ENCODE assay signal across 29 mouse cellular contexts in the genomic region with DNA sequence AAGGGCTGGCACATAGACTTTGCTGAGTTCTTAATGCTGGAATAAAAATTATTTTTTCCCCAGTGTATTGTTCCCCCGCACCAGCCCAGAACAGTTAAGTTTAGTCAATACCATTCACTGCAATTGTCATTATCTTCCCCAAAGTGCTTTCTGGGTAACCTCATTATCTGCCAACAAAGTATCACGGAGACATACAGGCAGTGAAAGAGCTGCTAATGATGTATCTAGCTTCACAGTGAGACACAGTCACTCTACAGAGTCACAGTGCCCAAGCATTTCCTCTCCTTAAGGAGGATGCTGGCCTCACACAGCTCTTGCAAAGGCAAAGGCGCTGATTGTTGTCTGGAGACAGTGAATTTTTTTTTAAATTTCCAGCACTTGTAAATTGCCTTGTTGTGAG.
DNase-seq lines count a peak whose midpoint lies in the region; ATAC-seq and TF ChIP-seq lines count a peak whose summit lies in the region.
"Had no signal": no experiment of that assay in that cellular context is flagged by ENCODE, and none has a peak within 500 bp of the region (broad histone marks: within the 10 kb centered on the region; RNA-seq: fewer than 3 reads in every experiment).

No protein-coding gene starts in this region.

- no peaks in the 10 kb centered on the region for H3K9me3 ChIP-seq in forebrain, postnatal 0 days (ENCODE audit: low read length)
- H3K9me3 ChIP-seq in forebrain, embryonic 12.5 days = no peaks in the 10 kb centered on the region
- H3K9me3 ChIP-seq in kidney, embryonic 14.5 days (ENCODE audit: control insufficient read depth, low read length) = no peaks in the 10 kb centered on the region
- H3K9me3 ChIP-seq: embryonic facial prominence, embryonic 10.5 days; embryonic facial prominence, embryonic 15.5 days; heart, embryonic 13.5 days; kidney, embryonic 15.5 days; limb, embryonic 12.5 days; liver, embryonic 15.5 days; lung, embryonic 15.5 days; midbrain, embryonic 12.5 days had no signal

- no peaks in the 10 kb centered on the region for H3K36me3 ChIP-seq in forebrain, postnatal 0 days (ENCODE audit: insufficient read depth)
- H3K36me3 ChIP-seq in forebrain, embryonic 12.5 days (replicated peaks) = 0 out of 2 replicates have a peak, but pooled peaks cover 2% of the 10 kb centered on the region
- H3K36me3 ChIP-seq in kidney, embryonic 14.5 days (ENCODE audit: control insufficient read depth, insufficient read depth, low read length) = no peaks in the 10 kb centered on the region
- H3K36me3 ChIP-seq: embryonic facial prominence, embryonic 15.5 days; kidney, embryonic 15.5 days; limb, embryonic 12.5 days; liver, embryonic 15.5 days; lung, embryonic 15.5 days; midbrain, embryonic 12.5 days had no signal

- H3K27me3 ChIP-seq in forebrain, postnatal 0 days (ENCODE audit: insufficient read depth, low read length) = no peaks in the 10 kb centered on the region
- no peaks in the 10 kb centered on the region for H3K27me3 ChIP-seq in forebrain, embryonic 12.5 days
- H3K27me3 ChIP-seq in kidney, embryonic 14.5 days (ENCODE audit: control insufficient read depth, insufficient read depth, low read length) = no peaks in the 10 kb centered on the region
- H3K27me3 ChIP-seq: embryonic facial prominence, embryonic 15.5 days; heart, embryonic 13.5 days; limb, embryonic 12.5 days; liver, embryonic 15.5 days; lung, embryonic 15.5 days; midbrain, embryonic 12.5 days had no signal

- WGBS in forebrain, postnatal 0 days = 61% methylated on average over 3 of the region's 3 CpGs
- WGBS in forebrain, embryonic 12.5 days = 67% methylated on average over 3 of the region's 3 CpGs
- WGBS in kidney, embryonic 14.5 days = 80% methylated on average over 3 of the region's 3 CpGs

- H3K4me1 ChIP-seq in forebrain, postnatal 0 days (ENCODE audit: insufficient read depth) = no peaks in the 10 kb centered on the region
- H3K4me1 ChIP-seq in forebrain, embryonic 12.5 days = no peaks in the 10 kb centered on the region
- H3K4me1 ChIP-seq in kidney, embryonic 14.5 days (ENCODE audit: control insufficient read depth, insufficient read depth, low read length) = no peaks in the 10 kb centered on the region
- H3K4me1 ChIP-seq: embryonic facial prominence, embryonic 10.5 days; embryonic facial prominence, embryonic 15.5 days; heart, embryonic 13.5 days; kidney, embryonic 15.5 days; limb, embryonic 12.5 days; liver, embryonic 15.5 days; lung, embryonic 15.5 days; midbrain, embryonic 12.5 days had no signal

- TF ChIP-seq CTCF in forebrain, postnatal 0 days (IDR thresholded peaks at IDR 0.05; ENCODE audit: low read depth) = no peak

- no peak overlapping the region for H3K27ac ChIP-seq in forebrain, postnatal 0 days (ENCODE audit: low read depth, low read length)
- H3K27ac ChIP-seq in forebrain, embryonic 12.5 days = no peak overlapping the region
- 0 out of 2 replicates have a peak overlapping the region, but pooled peaks have one; percentile 37 for H3K27ac ChIP-seq in kidney, embryonic 14.5 days (ENCODE audit: low read depth, low read length)
- H3K27ac ChIP-seq: embryonic facial prominence, embryonic 10.5 days; embryonic facial prominence, embryonic 15.5 days; heart, embryonic 13.5 days; kidney, embryonic 15.5 days; layer of hippocampus, adult 2 months; left cerebral cortex, adult 2 months; limb, embryonic 12.5 days; liver, embryonic 15.5 days; lung, embryonic 15.5 days; midbrain, embryonic 12.5 days had no signal

- ATAC-seq in forebrain, postnatal 0 days = peak; percentile 82
- no peak for ATAC-seq in forebrain, embryonic 12.5 days (ENCODE audit: low FRiP score)
- no peak for ATAC-seq in kidney, embryonic 14.5 days (ENCODE audit: low FRiP score, low TSS enrichment)
- ATAC-seq: inflammation-experienced regulatory T-cells, adult 6 months had no signal

- no peak overlapping the region for H3K4me2 ChIP-seq in forebrain, postnatal 0 days (ENCODE audit: low read depth)
- no peak overlapping the region for H3K4me2 ChIP-seq in forebrain, embryonic 12.5 days
- no peak overlapping the region for H3K4me2 ChIP-seq in kidney, embryonic 14.5 days (replicated peaks; ENCODE audit: low read depth, low read length)
- H3K4me2 ChIP-seq: embryonic facial prominence, embryonic 15.5 days; heart, embryonic 13.5 days; kidney, embryonic 15.5 days; limb, embryonic 12.5 days; liver, embryonic 15.5 days; lung, embryonic 15.5 days; midbrain, embryonic 12.5 days had no signal

- no peak overlapping the region for H3K9ac ChIP-seq in forebrain, postnatal 0 days
- H3K9ac ChIP-seq in forebrain, embryonic 12.5 days = no peak overlapping the region
- no peak overlapping the region for H3K9ac ChIP-seq in kidney, embryonic 14.5 days (ENCODE audit: low read depth, low read length)
- H3K9ac ChIP-seq: embryonic facial prominence, embryonic 15.5 days; heart, embryonic 13.5 days; kidney, embryonic 15.5 days; limb, embryonic 12.5 days; liver, embryonic 15.5 days; lung, embryonic 15.5 days; midbrain, embryonic 12.5 days had no signal

- no peak overlapping the region for H3K4me3 ChIP-seq in forebrain, postnatal 0 days (ENCODE audit: low read depth, low read length)
- no peak overlapping the region for H3K4me3 ChIP-seq in forebrain, embryonic 12.5 days (replicated peaks)
- no peak overlapping the region for H3K4me3 ChIP-seq in kidney, embryonic 14.5 days (ENCODE audit: low read length)
- H3K4me3 ChIP-seq: embryonic facial prominence, embryonic 10.5 days; embryonic facial prominence, embryonic 15.5 days; heart, embryonic 13.5 days; kidney, embryonic 15.5 days; layer of hippocampus, adult 2 months; left cerebral cortex, adult 2 months; limb, embryonic 12.5 days; liver, embryonic 15.5 days; lung, embryonic 15.5 days; midbrain, embryonic 12.5 days had no signal

- peak; percentile 2 for DNase-seq in forebrain, postnatal 0 days
- DNase-seq in kidney, postnatal 36 days = no peak
- peak; percentile 1 for DNase-seq in retina, postnatal 1 day
- no peak for DNase-seq in retina, embryonic 14.5 days (ENCODE audit: low spot score)
- no peak for DNase-seq in right cerebral cortex, adult 2 months (ENCODE audit: low spot score in 2 of 2)
- DNase-seq: adrenal gland, adult 8-10 months; cerebellum, adult 8-10 months; cerebellum, postnatal 25 days; gastrocnemius, postnatal 25 days; heart, adult 18-20 months; heart, postnatal 10 days; kidney, adult 11 months; kidney, postnatal 25 days; lung, postnatal 36 days; spleen, adult 18-20 months; thymus, postnatal 14 days had no signal

Comparison
In these comparisons a context has a peak if more than half of its experiments do, and no peak if none do; other contexts are left out.
1. DNase-seq: peak in forebrain, postnatal 0 days (single experiment) and retina, postnatal 1 day (single experiment); none in kidney, postnatal 36 days (0 of 2), retina, embryonic 14.5 days (single experiment) and right cerebral cortex, adult 2 months (0 of 2).